Mouse (Mus musculus) kidney, embryonic 16.5 days (tissue): Measurements from ENCODE around the gene Tmem163. TPM values are rescaled to one million over a fixed set of nuclear protein-coding genes. Genes with fewer than 3 reads are reported as not detected.

Experiments
- ATAC-seq: fragments of 200-750 bp; cut with Nextera tagmentation; 2 replicates; pipeline ENCODE4 v1.8.0; 2017; ENCODE audit warnings: moderate TSS enrichment; ENCODE audit not compliant: low FRiP score, low TSS enrichment
- H3K27ac ChIP-seq: fragments of 300-500 bp; sonication (generic); 2 replicates; pipeline ENCODE4 v1.5.1; 2014; ENCODE audit warnings: low read length
- H3K27me3 ChIP-seq: fragments of 300-500 bp; sonication (generic); 2 replicates; pipeline ENCODE4 v1.6.1; 2014; ENCODE audit warnings: low read length, control low read depth, mixed read lengths; ENCODE audit not compliant: insufficient read depth
- H3K36me3 ChIP-seq: fragments of 300-500 bp; sonication (generic); 2 replicates; pipeline ENCODE4 v1.6.1; 2014; ENCODE audit warnings: low read length, control low read depth, mixed read lengths; ENCODE audit not compliant: insufficient read depth
- H3K4me1 ChIP-seq: fragments of 300-500 bp; sonication (generic); 2 replicates; pipeline ENCODE4 v1.6.1; 2014; ENCODE audit warnings: low read length, control low read depth, mixed read lengths; ENCODE audit not compliant: insufficient read depth
- H3K4me2 ChIP-seq: fragments of 300-500 bp; sonication (generic); replicated peaks from 2 replicates; pipeline ENCODE4 v1.6.1; 2014; ENCODE audit warnings: low read depth, low read length
- H3K4me3 ChIP-seq: fragments of 300-500 bp; sonication (generic); 2 replicates; pipeline ENCODE4 v1.5.1; 2014; ENCODE audit warnings: mild to moderate bottlenecking, low read length
- H3K9ac ChIP-seq: fragments of 300-500 bp; sonication (generic); replicated peaks from 2 replicates; pipeline ENCODE4 v1.6.1; 2014; ENCODE audit warnings: low read length
- H3K9me3 ChIP-seq: fragments of 300-500 bp; sonication (generic); 2 replicates; pipeline ENCODE4 v1.6.1; 2016; ENCODE audit warnings: low read length, control low read depth
- WGBS: fragments of 180-500 bp; shearing (Covaris S2); extraction: QIAGEN DNeasy Blood & Tissue Kit; methylation state at CpG from one replicate; pipeline ENCODE4 v1.1.7; 2014; 5-methylcytosine and 5-hydroxymethylcytosine counted together
- polyA plus RNA-seq: library from polyadenylated mRNA; unstranded; fragments of >200 nt; fragmentation: Nextera tagmentation; extraction: Ambion mirVana; gene quantifications from 2 replicates; pipeline ENCODE4 v1.2.1, GENCODE M21; 2015

Gene Tmem163
- polyA plus RNA-seq, 1 experiment from 2014 or later = 0.99 TPM

GRCm38 (mm10) chr1:127661118-127662012 lies 18.0 kb downstream of the Tmem163 start:
- Histone ChIP-seq H3K9me3 (no peaks in the 10 kb centered on the region), H3K4me2 (no peak overlapping the region), H3K27me3 (no peaks in the 10 kb centered on the region), H3K36me3 (no peaks in the 10 kb centered on the region), H3K27ac (no peak overlapping the region), H3K9ac (no peak overlapping the region), H3K4me1 (no peaks in the 10 kb centered on the region), H3K4me3 (no peak overlapping the region)
- no peak for ATAC-seq
- WGBS = 40% methylated on average over 13 of the region's 13 CpGs

- H3K4me1 ChIP-seq = no peaks in the 10 kb centered on the region
- no peaks in the 10 kb centered on the region for H3K27me3 ChIP-seq
- H3K9ac ChIP-seq = no peak overlapping the region
- H3K4me3 ChIP-seq = no peak overlapping the region
- no peak for ATAC-seq
- no peaks in the 10 kb centered on the region for H3K36me3 ChIP-seq
- 74% methylated on average over 2 of the region's 2 CpGs for WGBS
- H3K4me2 ChIP-seq = no peak overlapping the region
- H3K9me3 ChIP-seq = no peaks in the 10 kb centered on the region
- no peak overlapping the region for H3K27ac ChIP-seq
Observed at GRCm38 (mm10) chr1:127651564-127651963, 27.8 kb downstream of the Tmem163 start.

- ATAC-seq = no peak
Observed at GRCm38 (mm10) chr1:127642976-127643769, 36.2 kb downstream of the Tmem163 start.

GRCm38 (mm10) chr1:127637917-127638316 lies 41.4 kb downstream of the Tmem163 start:
- 52% methylated on average over 2 of the region's 2 CpGs for WGBS
- Histone ChIP-seq H3K4me1 (no peaks in the 10 kb centered on the region), H3K4me2 (no peak overlapping the region), H3K27ac (no peak overlapping the region), H3K9ac (no peak overlapping the region), H3K9me3 (no peaks in the 10 kb centered on the region), H3K36me3 (no peaks in the 10 kb centered on the region), H3K27me3 (no peaks in the 10 kb centered on the region), H3K4me3 (no peak overlapping the region)
- no peak for ATAC-seq

More at GRCm38 (mm10) chr1:127642976-127643769, 36.2 kb downstream of the Tmem163 start:
- Histone ChIP-seq H3K4me1 (no peaks in the 10 kb centered on the region), H3K27me3 (no peaks in the 10 kb centered on the region), H3K9ac (no peak overlapping the region), H3K36me3 (no peaks in the 10 kb centered on the region), H3K4me3 (no peak overlapping the region), H3K4me2 (no peak overlapping the region), H3K27ac (no peak overlapping the region), H3K9me3 (no peaks in the 10 kb centered on the region)
- 86% methylated on average over 12 of the region's 12 CpGs for WGBS

GRCm38 (mm10) chr1:127627151-127627550 lies 52.2 kb downstream of the Tmem163 start:
- ATAC-seq = no peak
- Histone ChIP-seq H3K27ac (no peak overlapping the region), H3K9me3 (no peaks in the 10 kb centered on the region), H3K4me3 (no peak overlapping the region), H3K4me2 (no peak overlapping the region), H3K27me3 (no peaks in the 10 kb centered on the region), H3K4me1 (no peaks in the 10 kb centered on the region), H3K9ac (no peak overlapping the region), H3K36me3 (no peaks in the 10 kb centered on the region)
- WGBS = 65% methylated on average over 7 of the region's 7 CpGs

- peak; percentile 74 for ATAC-seq
- Histone ChIP-seq H3K27ac (no peak overlapping the region), H3K36me3 (no peaks in the 10 kb centered on the region)
Observed at GRCm38 (mm10) chr1:127625577-127626362, 53.6 kb downstream of the Tmem163 start.

GRCm38 (mm10) chr1:127622349-127622748 lies 57.0 kb downstream of the Tmem163 start:
- no peak overlapping the region for H3K4me3 ChIP-seq
- no peaks in the 10 kb centered on the region for H3K27me3 ChIP-seq
- no peaks in the 10 kb centered on the region for H3K9me3 ChIP-seq
- no peaks in the 10 kb centered on the region for H3K36me3 ChIP-seq
- H3K9ac ChIP-seq = no peak overlapping the region
- ATAC-seq = no peak
- H3K27ac ChIP-seq = no peak overlapping the region
- no peaks in the 10 kb centered on the region for H3K4me1 ChIP-seq
- no peak overlapping the region for H3K4me2 ChIP-seq
- WGBS = 70% methylated on average over 5 of the region's 5 CpGs

More at GRCm38 (mm10) chr1:127625577-127626362, 53.6 kb downstream of the Tmem163 start:
- no peaks in the 10 kb centered on the region for H3K27me3 ChIP-seq
- H3K9ac ChIP-seq = no peak overlapping the region
- no peak overlapping the region for H3K4me3 ChIP-seq
- H3K9me3 ChIP-seq = no peaks in the 10 kb centered on the region
- H3K4me1 ChIP-seq = no peaks in the 10 kb centered on the region
- no peak overlapping the region for H3K4me2 ChIP-seq
- 47% methylated on average over 5 of the region's 5 CpGs for WGBS

GRCm38 (mm10) chr1:127619036-127619435 lies 60.3 kb downstream of the Tmem163 start:
- no peak overlapping the region for H3K27ac ChIP-seq
- ATAC-seq = no peak
- H3K4me2 ChIP-seq = no peak overlapping the region
- no peak overlapping the region for H3K9ac ChIP-seq
- no peaks in the 10 kb centered on the region for H3K4me1 ChIP-seq
- WGBS = 73% methylated on average over 6 of the region's 6 CpGs
- H3K9me3 ChIP-seq = no peaks in the 10 kb centered on the region
- no peak overlapping the region for H3K4me3 ChIP-seq
- no peaks in the 10 kb centered on the region for H3K27me3 ChIP-seq
- H3K36me3 ChIP-seq = no peaks in the 10 kb centered on the region

GRCm38 (mm10) chr1:127610378-127610777 lies 69.0 kb downstream of the Tmem163 start:
- no peak for ATAC-seq
- Histone ChIP-seq H3K9ac (no peak overlapping the region), H3K4me1 (no peaks in the 10 kb centered on the region), H3K4me2 (no peak overlapping the region), H3K9me3 (no peaks in the 10 kb centered on the region), H3K36me3 (no peaks in the 10 kb centered on the region), H3K4me3 (no peak overlapping the region), H3K27ac (no peak overlapping the region), H3K27me3 (no peaks in the 10 kb centered on the region)
- WGBS = 86% methylated on average over 3 of the region's 3 CpGs
